Mouse (Mus musculus): ENCODE results near the gene Gnb1.

- TF ChIP-seq POLR2A (IDR thresholded peaks at IDR 0.05; ENCODE audit: low read depth, low read length): no peak
- TF ChIP-seq CTCF (IDR thresholded peaks at IDR 0.05; ENCODE audit: extremely low read depth, insufficient read depth, insufficient read length, insufficient replicate concordance): no peak
Observed at GRCm38 (mm10) chr4:155529294-155529693, 38.1 kb downstream of the Gnb1 start.

All from spleen, adult 2 months (tissue).